Mouse (Mus musculus) G1E (cell line): ENCODE measurements at regions not wholly inside any gene's neighbourhood (a gene's known extent, or its start where the extent isn't known, plus 50 kb on each side); places are given as distances from the start of the nearest gene placed in this dataset.

Experiments used
- ATAC-seq: 2 replicates; pipeline ENCODE4 v1.8.0; 2016; ENCODE audit warnings: mild to moderate bottlenecking; ENCODE audit not compliant: insufficient number of reproducible peaks, poor library complexity, low FRiP score, severe bottlenecking; ENCODE audit errors: extremely low read depth
- DNase-seq: peaks from one replicate; pipeline ENCODE4 v3.0.0; 2012; ENCODE audit warnings: low spot score
- H3K27me3 ChIP-seq: 2 replicates; pipeline ENCODE4 v1.6.1; 2012; ENCODE audit warnings: mild to moderate bottlenecking, low read length, inconsistent platforms; ENCODE audit not compliant: insufficient read depth
- H3K36me3 ChIP-seq: replicated peaks from 2 replicates; pipeline ENCODE3; 2012; ENCODE audit warnings: mild to moderate bottlenecking, inconsistent platforms
- H3K4me1 ChIP-seq: 2 replicates; pipeline ENCODE4 v1.6.1; 2012; ENCODE audit warnings: low read depth, low read length, inconsistent platforms, mixed read lengths; ENCODE audit not compliant: insufficient read depth
- H3K4me3 ChIP-seq: 2 replicates; pipeline ENCODE4 v1.5.1; 2012; ENCODE audit warnings: low read depth, mild to moderate bottlenecking, inconsistent platforms, low read length, moderate library complexity, mixed read lengths
- H3K9me3 ChIP-seq: replicated peaks from 2 replicates; pipeline ENCODE4 v1.6.1; 2012; ENCODE audit warnings: inconsistent platforms
- CTCF ChIP-seq: IDR thresholded peaks from 2 replicates; pipeline ENCODE4 v1.5.1; 2012; ENCODE audit warnings: low read depth, low read length, inconsistent platforms, mixed read lengths
- GATA1 ChIP-seq: IDR thresholded peaks from 2 replicates; pipeline ENCODE4 v1.6.1; 2012; ENCODE audit warnings: borderline replicate concordance, low read length, inconsistent platforms, mixed read lengths
- GATA2 ChIP-seq: IDR thresholded peaks from 2 replicates; pipeline ENCODE4 v1.6.1; 2012; ENCODE audit warnings: low read depth, low read length, inconsistent platforms, borderline replicate concordance
- POLR2AphosphoS5 ChIP-seq: IDR thresholded peaks from 2 replicates; pipeline ENCODE4 v1.6.1; 2012; ENCODE audit warnings: low read depth, low read length, inconsistent platforms; ENCODE audit not compliant: insufficient replicate concordance
- TAL1 ChIP-seq: conservative IDR thresholded peaks from 2 replicates; pipeline ENCODE4 v1.6.1; 2012; ENCODE audit warnings: low read depth, low read length, inconsistent platforms, mixed read lengths

GRCm38 (mm10) chr4:83991195-83991594, 465.9 kb downstream of the Ccdc171 start:
- no peak for ATAC-seq
- DNase-seq = no peak
- Histone ChIP-seq H3K4me3 (no peak overlapping the region), H3K36me3 (no peaks in the 10 kb centered on the region), H3K27me3 (no peaks in the 10 kb centered on the region), H3K9me3 (peaks cover 46% of the 10 kb centered on the region), H3K4me1 (no peaks in the 10 kb centered on the region)
- TF ChIP-seq CTCF (no peak), TAL1 (no peak), POLR2AphosphoS5 (no peak)

- ATAC-seq (no peak), DNase-seq (no peak)
- no peak for TF ChIP-seq POLR2AphosphoS5
- peaks cover 48% of the 10 kb centered on the region for H3K9me3 ChIP-seq
- H3K36me3 ChIP-seq = no peaks in the 10 kb centered on the region
- H3K27me3 ChIP-seq = no peaks in the 10 kb centered on the region
- H3K4me3 ChIP-seq = no peak overlapping the region
- no peaks in the 10 kb centered on the region for H3K4me1 ChIP-seq
These were observed 471.7 kb downstream of the Ccdc171 start for GRCm38 (mm10) chr4:83997079-83997478.

GRCm38 (mm10) chr4:84001645-84002044, 476.3 kb downstream of the Ccdc171 start:
- no peak for DNase-seq
- H3K4me1 ChIP-seq = no peaks in the 10 kb centered on the region
- H3K4me3 ChIP-seq = no peak overlapping the region
- no peaks in the 10 kb centered on the region for H3K27me3 ChIP-seq
- no peak for ATAC-seq
- H3K9me3 ChIP-seq = peaks cover 41% of the 10 kb centered on the region
- TF ChIP-seq GATA2 (no peak), TAL1 (no peak), CTCF (no peak), POLR2AphosphoS5 (no peak), GATA1 (no peak)
- no peaks in the 10 kb centered on the region for H3K36me3 ChIP-seq

GRCm38 (mm10) chr4:84004055-84004778, 478.9 kb downstream of the Ccdc171 start:
- TF ChIP-seq GATA1 (no peak), GATA2 (no peak), POLR2AphosphoS5 (no peak), TAL1 (no peak), CTCF (no peak)
- Histone ChIP-seq H3K4me3 (no peak overlapping the region), H3K27me3 (no peaks in the 10 kb centered on the region), H3K4me1 (no peaks in the 10 kb centered on the region), H3K9me3 (peaks cover 36% of the 10 kb centered on the region), H3K36me3 (no peaks in the 10 kb centered on the region)
- DNase-seq = no peak
- ATAC-seq = no peak

- H3K36me3 ChIP-seq = no peaks in the 10 kb centered on the region
- DNase-seq (no peak), ATAC-seq (no peak)
- no peaks in the 10 kb centered on the region for H3K27me3 ChIP-seq
- peaks cover 39% of the 10 kb centered on the region for H3K9me3 ChIP-seq
- H3K4me3 ChIP-seq = no peak overlapping the region
- TF ChIP-seq TAL1 (no peak), GATA1 (no peak), POLR2AphosphoS5 (no peak), CTCF (no peak)
- H3K4me1 ChIP-seq = no peaks in the 10 kb centered on the region
These were observed 479.5 kb downstream of the Ccdc171 start for GRCm38 (mm10) chr4:84004786-84005382.

GRCm38 (mm10) chr4:84011941-84012340, 486.6 kb downstream of the Ccdc171 start:
- H3K27me3 ChIP-seq = no peaks in the 10 kb centered on the region
- H3K36me3 ChIP-seq = no peaks in the 10 kb centered on the region
- DNase-seq = no peak
- peaks cover 72% of the 10 kb centered on the region for H3K9me3 ChIP-seq
- no peak overlapping the region for H3K4me3 ChIP-seq
- H3K4me1 ChIP-seq = no peaks in the 10 kb centered on the region
- TF ChIP-seq CTCF (no peak), TAL1 (no peak), GATA1 (no peak), GATA2 (no peak), POLR2AphosphoS5 (no peak)
- ATAC-seq = no peak
